Mouse (Mus musculus) midbrain, embryonic 10.5 days (tissue): ENCODE measurements at regions not wholly inside any gene's neighbourhood (a gene's known extent, or its start where the extent isn't known, plus 50 kb on each side); places are given as distances from the start of the nearest gene placed in this dataset.

Experiments
- DNase-seq: peaks from one replicate; pipeline ENCODE4 v3.0.0-alpha.2; 2017; ENCODE audit warnings: low spot score
- H3K27ac ChIP-seq: fragments of 300-500 bp; sonication (generic); replicated peaks from 2 replicates; pipeline ENCODE4 v1.5.1; 2016; ENCODE audit warnings: mild to moderate bottlenecking
- H3K27me3 ChIP-seq: fragments of 300-500 bp; sonication (generic); 2 replicates; pipeline ENCODE4 v1.6.1; 2016; ENCODE audit warnings: low read depth, mild to moderate bottlenecking; ENCODE audit not compliant: poor library complexity, severe bottlenecking
- H3K36me3 ChIP-seq: fragments of 300-500 bp; sonication (generic); 2 replicates; pipeline ENCODE4 v1.6.1; 2016; ENCODE audit warnings: mild to moderate bottlenecking, moderate library complexity
- H3K4me1 ChIP-seq: fragments of 300-500 bp; sonication (generic); 2 replicates; pipeline ENCODE4 v1.6.1; 2016
- H3K4me3 ChIP-seq: fragments of 300-500 bp; sonication (generic); 2 replicates; pipeline ENCODE4 v1.5.1; 2016; ENCODE audit warnings: mild to moderate bottlenecking, moderate library complexity
- H3K9me3 ChIP-seq: fragments of 300-500 bp; sonication (generic); replicated peaks from 2 replicates; pipeline ENCODE4 v1.6.1; 2016; ENCODE audit warnings: mild to moderate bottlenecking
- WGBS: fragments of 180-500 bp; shearing (Covaris S2); methylation state at CpG from one replicate; pipeline ENCODE4 v1.1.7; 2016; 5-methylcytosine and 5-hydroxymethylcytosine counted together

DNA sequence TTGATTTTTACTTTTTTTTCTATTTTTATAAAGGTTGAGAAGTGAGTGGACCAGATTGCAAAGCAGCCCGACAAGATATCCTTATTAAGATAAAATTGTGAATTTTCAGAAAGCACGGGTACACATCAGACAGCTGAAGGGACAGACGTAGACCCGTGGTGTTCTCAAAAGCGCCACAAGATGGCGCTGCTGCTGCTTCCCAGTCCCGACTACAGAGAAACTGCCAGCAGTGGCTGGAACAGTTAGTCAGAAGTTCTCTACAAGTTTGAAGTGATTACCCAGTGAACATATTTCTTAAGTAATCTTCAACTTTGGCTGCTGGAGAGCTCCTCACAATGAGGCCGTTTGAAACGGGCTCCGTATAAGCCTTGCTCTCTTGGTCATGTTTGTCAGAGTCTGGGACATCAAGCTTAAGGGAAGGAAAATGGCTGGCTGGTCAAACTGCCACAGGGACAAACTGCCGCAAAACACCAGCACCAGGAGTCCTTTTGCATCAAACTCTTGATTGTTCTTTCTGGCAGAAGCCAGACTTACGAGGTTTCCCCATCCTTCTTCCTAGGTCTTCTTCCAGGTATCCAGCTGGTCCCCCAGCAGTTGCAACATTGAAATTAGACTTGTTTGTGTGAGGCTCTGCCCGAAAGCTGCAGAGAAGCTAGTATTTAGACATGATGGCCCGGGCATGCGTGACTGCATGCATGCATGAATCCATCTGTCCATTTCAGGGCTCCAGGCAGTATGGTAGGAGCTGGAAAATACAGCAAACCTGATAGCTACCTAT lies 106.0 kb upstream of the Chd6 start:
- Histone ChIP-seq H3K9me3 (no peaks in the 10 kb centered on the region), H3K27me3 (0 out of 2 replicates have a peak, but pooled peaks cover 5% of the 10 kb centered on the region), H3K27ac (peak overlapping the region; percentile 42; the same call in 1 of the 2 replicates), H3K4me1 (peaks cover 20% of the 10 kb centered on the region), H3K36me3 (no peaks in the 10 kb centered on the region), H3K4me3 (no peak overlapping the region)
- 24% methylated on average over 15 of the region's 15 CpGs for WGBS
- peak; percentile 80 for DNase-seq

DNA sequence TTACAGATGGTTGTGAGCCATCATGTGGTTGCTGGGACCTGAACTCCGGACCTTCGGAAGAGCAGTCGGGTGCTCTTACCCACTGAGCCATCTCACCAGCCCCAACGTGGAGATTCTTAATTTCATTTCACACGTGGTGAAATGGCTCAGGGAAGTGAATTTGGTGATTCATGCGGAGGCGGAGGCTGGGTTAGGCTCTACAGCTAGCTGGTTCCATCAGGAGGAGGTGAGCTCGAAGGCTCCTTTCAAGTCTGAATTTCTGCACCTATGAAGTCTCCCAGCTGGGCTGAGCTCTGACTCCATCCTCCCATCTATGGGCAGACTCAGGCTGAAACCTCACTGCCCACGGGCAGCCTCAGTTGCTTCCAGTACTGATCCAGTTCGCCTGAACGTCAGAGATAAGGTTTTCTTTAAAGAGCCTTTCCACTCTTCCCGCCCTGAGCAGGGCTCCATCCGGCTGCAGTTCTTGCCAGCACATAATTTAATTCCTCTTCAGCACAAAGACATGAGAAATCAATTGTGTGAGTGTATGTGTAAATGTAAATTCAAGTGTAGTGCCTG lies 103.5 kb upstream of the Chd6 start:
- Histone ChIP-seq H3K27ac (no peak overlapping the region), H3K9me3 (no peaks in the 10 kb centered on the region), H3K4me3 (no peak overlapping the region), H3K36me3 (no peaks in the 10 kb centered on the region), H3K4me1 (peaks cover 11% of the 10 kb centered on the region), H3K27me3 (0 out of 2 replicates have a peak, but pooled peaks cover 5% of the 10 kb centered on the region)
- 86% methylated on average over 13 of the region's 13 CpGs for WGBS
- DNase-seq: no peak

DNA sequence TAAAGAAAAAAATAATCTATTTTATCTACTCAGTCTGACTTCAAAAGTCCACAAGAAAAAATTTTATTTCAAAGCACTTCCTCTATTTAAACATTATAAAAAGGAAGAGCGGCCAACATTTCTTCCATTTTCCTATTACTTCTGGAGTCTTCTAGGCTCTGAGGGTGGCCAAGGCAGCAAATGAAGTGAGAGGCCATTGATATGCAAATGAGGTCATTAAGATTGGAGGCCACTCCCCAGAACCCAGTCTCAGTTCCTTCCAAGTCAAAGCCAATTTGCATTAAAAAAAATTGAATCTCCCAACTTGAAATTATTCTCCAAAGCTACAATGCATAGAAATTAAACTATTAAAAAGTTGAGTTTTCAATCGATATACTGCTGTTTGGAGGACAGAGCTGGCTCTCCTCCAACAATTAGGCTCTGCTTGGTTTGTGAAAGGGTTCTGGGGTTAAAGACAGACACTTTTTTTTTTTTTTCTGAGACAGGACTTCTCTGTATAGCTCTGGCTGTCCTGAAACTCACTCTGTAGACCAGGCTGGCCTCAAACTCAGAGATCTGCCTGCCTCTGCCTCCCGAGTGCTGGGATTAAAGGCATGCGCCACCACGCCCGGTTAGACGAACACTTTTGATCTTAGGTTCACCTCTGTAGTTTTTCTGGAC lies 88.0 kb upstream of the Chd6 start:
- no peak for DNase-seq
- Histone ChIP-seq H3K27me3 (no peaks in the 10 kb centered on the region), H3K9me3 (no peaks in the 10 kb centered on the region), H3K4me1 (peaks cover 3% of the 10 kb centered on the region; the same call in 1 of the 2 replicates), H3K27ac (no peak overlapping the region), H3K4me3 (no peak overlapping the region), H3K36me3 (no peaks in the 10 kb centered on the region)
- WGBS: 91% methylated on average over 7 of the region's 7 CpGs

DNA sequence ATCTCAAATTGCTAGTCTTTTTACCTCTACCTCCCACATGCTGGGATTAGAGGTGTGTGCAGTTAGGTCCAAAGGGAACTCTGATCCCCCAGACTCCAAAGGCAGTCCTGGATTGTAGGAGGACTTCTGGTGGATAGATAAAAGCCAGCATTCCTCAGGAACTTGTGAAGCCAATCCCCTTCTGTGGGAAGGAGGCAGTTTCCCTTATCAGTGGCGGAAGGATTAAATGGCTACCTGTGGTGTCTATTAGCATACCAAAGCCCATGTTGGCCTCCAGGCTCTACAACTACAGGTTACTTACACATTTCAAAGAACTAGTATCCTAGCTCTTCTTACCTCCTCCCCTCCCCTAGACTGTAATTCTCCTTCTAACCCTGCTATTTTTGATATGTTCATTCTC lies 78.6 kb upstream of the Chd6 start:
- whole genome bisulfite sequencing: 30% methylated on average over 1 of the region's 1 CpGs
- no peak for DNase-seq
- H3K4me3 ChIP-seq: no peak overlapping the region
- H3K27me3 ChIP-seq: no peaks in the 10 kb centered on the region
- H3K4me1 ChIP-seq: peaks cover 7% of the 10 kb centered on the region
- no peaks in the 10 kb centered on the region for H3K9me3 ChIP-seq
- no peaks in the 10 kb centered on the region for H3K36me3 ChIP-seq
- H3K27ac ChIP-seq: no peak overlapping the region

DNA sequence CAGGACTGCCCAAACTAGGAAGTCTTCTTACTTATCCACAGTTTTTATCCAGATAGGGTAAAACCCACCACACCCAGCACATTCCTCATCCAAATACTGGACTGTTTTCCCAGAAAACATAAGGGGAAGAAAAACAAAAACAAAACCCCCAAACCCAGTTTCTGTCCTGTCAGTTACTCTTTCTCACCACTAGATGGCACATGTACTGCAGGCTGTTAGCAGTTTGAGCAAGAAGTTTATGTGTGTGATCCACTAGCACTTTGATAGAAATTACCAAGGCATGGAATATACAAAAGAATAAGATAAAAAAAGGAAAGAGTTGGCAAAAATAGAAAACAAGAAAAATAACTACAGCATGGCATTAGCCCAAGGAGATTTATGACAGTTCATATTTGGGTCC lies 76.2 kb upstream of the Chd6 start:
- Histone ChIP-seq H3K27me3 (no peaks in the 10 kb centered on the region), H3K4me1 (peaks cover 7% of the 10 kb centered on the region), H3K36me3 (no peaks in the 10 kb centered on the region), H3K9me3 (no peaks in the 10 kb centered on the region), H3K27ac (no peak overlapping the region), H3K4me3 (no peak overlapping the region)
- no peak for DNase-seq

DNA sequence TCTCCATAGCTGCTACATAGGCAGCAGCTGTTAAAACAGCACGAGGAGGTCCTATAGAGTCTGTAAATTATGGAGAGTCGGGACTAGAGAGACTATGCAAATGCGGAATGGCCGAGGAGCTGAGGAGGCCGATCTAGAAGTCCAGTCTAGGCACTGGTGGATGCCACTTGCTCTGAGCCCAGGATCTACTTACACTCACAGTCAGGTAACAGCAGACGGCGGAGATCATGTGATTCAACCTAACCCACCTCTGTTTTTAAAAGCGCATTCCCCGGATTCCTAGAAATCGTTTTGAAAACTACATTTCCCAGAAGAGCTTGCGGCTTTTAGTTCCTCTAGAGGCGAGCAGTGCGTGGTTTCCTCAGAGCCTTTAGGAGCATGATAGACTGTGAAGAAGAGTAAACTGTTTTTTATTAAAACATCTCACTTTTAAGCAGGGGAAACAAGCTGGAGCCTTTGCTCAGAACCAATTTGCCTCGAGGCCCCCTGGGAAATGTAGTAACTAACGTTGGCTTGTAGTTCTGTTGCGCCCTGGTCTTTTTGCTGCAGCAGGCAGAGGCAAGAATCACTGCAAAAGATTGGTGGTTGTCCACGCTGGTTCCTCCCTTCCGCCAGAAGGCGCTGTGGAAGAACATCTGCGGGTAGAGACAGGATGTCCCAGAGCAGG lies 68.6 kb upstream of the Chd6 start:
- Histone ChIP-seq H3K36me3 (no peaks in the 10 kb centered on the region), H3K27me3 (no peaks in the 10 kb centered on the region), H3K4me3 (peak overlapping the region; percentile 65), H3K27ac (peak overlapping the region; percentile 90), H3K4me1 (peaks cover 4% of the 10 kb centered on the region; the same call in 1 of the 2 replicates), H3K9me3 (no peaks in the 10 kb centered on the region)
- peak; percentile 79 for DNase-seq
- 6% methylated on average over 20 of the region's 20 CpGs for WGBS

DNA sequence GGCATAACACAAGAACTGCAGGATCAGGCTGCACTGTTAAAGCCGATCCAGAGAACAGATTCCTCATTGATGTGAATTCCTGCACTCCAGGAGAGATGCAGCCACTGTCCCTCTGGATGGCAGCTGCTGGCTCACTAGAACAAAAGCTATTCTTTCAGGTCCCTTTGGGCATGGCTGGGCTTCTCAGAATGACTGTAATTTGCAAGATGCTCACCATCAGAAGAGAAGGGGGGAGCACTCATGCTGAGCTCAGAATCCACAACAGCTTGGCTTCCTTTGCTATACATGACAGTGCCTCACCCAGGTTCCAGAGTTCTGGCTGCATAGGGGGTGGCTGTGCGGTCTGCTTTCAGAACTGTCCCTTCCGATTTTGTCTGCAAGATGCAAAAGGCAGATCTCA lies 57.8 kb upstream of the Chd6 start:
- H3K9me3 ChIP-seq: no peaks in the 10 kb centered on the region
- no peak overlapping the region for H3K4me3 ChIP-seq
- H3K27me3 ChIP-seq: no peaks in the 10 kb centered on the region
- H3K36me3 ChIP-seq: no peaks in the 10 kb centered on the region
- H3K4me1 ChIP-seq: peaks cover 7% of the 10 kb centered on the region
- 0 out of 2 replicates have a peak overlapping the region, but pooled peaks have one; percentile 6 for H3K27ac ChIP-seq
- 16% methylated on average over 3 of the region's 3 CpGs for WGBS
- DNase-seq: no peak

DNA sequence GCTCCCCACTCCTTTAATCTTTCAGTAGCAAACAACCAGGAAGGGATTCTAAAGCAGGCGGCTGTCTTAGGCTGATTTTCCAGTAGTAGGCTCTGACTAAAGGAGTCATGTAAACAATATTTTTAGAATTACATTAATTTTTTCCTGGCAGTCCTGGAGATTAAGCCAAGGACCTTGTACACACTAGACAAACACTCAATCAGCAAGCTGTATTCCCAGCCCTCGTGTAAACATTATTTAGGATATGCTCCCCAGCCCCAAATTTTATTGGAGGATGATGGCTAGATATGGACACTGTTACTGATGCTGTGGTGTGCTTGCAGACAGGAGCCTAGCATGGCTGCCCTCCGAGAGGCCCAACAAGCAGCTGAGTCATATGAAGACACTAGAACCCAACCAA lies 56.6 kb upstream of the Chd6 start:
- Histone ChIP-seq H3K27me3 (no peaks in the 10 kb centered on the region), H3K4me3 (no peak overlapping the region), H3K27ac (no peak overlapping the region), H3K4me1 (peaks cover 7% of the 10 kb centered on the region), H3K9me3 (no peaks in the 10 kb centered on the region), H3K36me3 (no peaks in the 10 kb centered on the region)
- WGBS: 72% methylated on average over 3 of the region's 3 CpGs
- DNase-seq: no peak

DNA sequence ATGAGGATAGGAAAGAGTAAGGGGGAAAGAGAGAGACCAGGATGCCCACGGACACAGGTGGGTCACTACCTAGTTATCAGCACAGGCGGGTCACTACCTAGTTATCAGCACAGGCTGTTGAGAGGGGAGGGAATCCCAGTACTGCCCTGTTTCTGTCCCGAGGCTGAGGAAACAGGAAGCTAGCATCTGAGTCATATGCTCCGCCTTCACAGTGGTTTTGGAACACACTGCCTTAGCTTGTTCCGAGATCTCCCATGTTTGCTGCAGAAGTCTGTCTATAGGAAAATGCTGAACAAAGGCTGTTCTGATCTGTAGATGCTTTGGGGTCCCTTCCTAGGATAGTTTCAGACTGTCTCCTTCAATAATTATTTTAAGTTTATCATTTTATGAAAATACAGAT lies 55.4 kb upstream of the Chd6 start:
- Histone ChIP-seq H3K4me1 (peaks cover 7% of the 10 kb centered on the region), H3K9me3 (no peaks in the 10 kb centered on the region), H3K27ac (no peak overlapping the region), H3K4me3 (no peak overlapping the region), H3K27me3 (no peaks in the 10 kb centered on the region), H3K36me3 (no peaks in the 10 kb centered on the region)
- 79% methylated on average over 5 of the region's 5 CpGs for WGBS
- no peak for DNase-seq
